Mouse (Mus musculus) lung, embryonic 14.5 days (tissue): ENCODE measurements around the gene Slc25a39. TPM values are rescaled to one million over a fixed set of nuclear protein-coding genes. Genes with fewer than 3 reads are reported as not detected.

Experiments used
- ATAC-seq: fragments of 200-750 bp; cut with Nextera tagmentation; 2 replicates; pipeline ENCODE4 v1.8.0; 2017; ENCODE audit warnings: mild to moderate bottlenecking, moderate TSS enrichment, moderate library complexity; ENCODE audit not compliant: insufficient read depth
- DNase-seq: peaks from one replicate; pipeline ENCODE4 v3.0.0-alpha.2; 2015
- H3K27ac ChIP-seq: fragments of 300-500 bp; sonication (generic); 2 replicates; pipeline ENCODE4 v1.5.1; 2014; ENCODE audit warnings: low read depth, mild to moderate bottlenecking, moderate library complexity
- H3K27me3 ChIP-seq: fragments of 300-500 bp; sonication (generic); 2 replicates; pipeline ENCODE4 v1.6.1; 2014; ENCODE audit warnings: low read length, control low read depth; ENCODE audit not compliant: insufficient read depth
- H3K36me3 ChIP-seq: fragments of 300-500 bp; sonication (generic); 2 replicates; pipeline ENCODE4 v1.6.1; 2014; ENCODE audit warnings: control low read depth; ENCODE audit not compliant: insufficient read depth
- H3K4me1 ChIP-seq: fragments of 300-500 bp; sonication (generic); 2 replicates; pipeline ENCODE4 v1.6.1; 2014; ENCODE audit warnings: antibody characterized with exemption, control low read depth; ENCODE audit not compliant: insufficient read depth
- H3K4me2 ChIP-seq: fragments of 300-500 bp; sonication (generic); 2 replicates; pipeline ENCODE4 v1.6.1; 2014; ENCODE audit warnings: mild to moderate bottlenecking
- H3K4me3 ChIP-seq: fragments of 300-500 bp; sonication (generic); 2 replicates; pipeline ENCODE4 v1.5.1; 2014; ENCODE audit warnings: low read depth, low read length
- H3K9ac ChIP-seq: fragments of 300-500 bp; sonication (generic); 2 replicates; pipeline ENCODE4 v1.6.1; 2014
- H3K9me3 ChIP-seq: fragments of 300-500 bp; sonication (generic); 2 replicates; pipeline ENCODE4 v1.6.1; 2016; ENCODE audit warnings: low read depth, low read length, control low read depth
- CTCF ChIP-seq: IDR thresholded peaks from 2 replicates; pipeline ENCODE4 v1.5.1; 2016; ENCODE audit warnings: antibody characterized with exemption, low read depth
- whole genome bisulfite sequencing: fragments of 180-500 bp; shearing (Covaris S2); extraction: QIAGEN DNeasy Blood & Tissue Kit; methylation state at CpG from one replicate; pipeline ENCODE4 v1.1.7; 2014; 5-methylcytosine and 5-hydroxymethylcytosine counted together
- polyA plus RNA-seq: library from polyadenylated mRNA; unstranded; fragments of >200 nt; fragmentation: Nextera tagmentation; extraction: Ambion mirVana; gene quantifications from 2 replicates; pipeline ENCODE4 v1.2.1, GENCODE M21; 2014

Gene Slc25a39
- polyA plus RNA-seq, 1 experiment from 2014 or later: 244 TPM

DNA sequence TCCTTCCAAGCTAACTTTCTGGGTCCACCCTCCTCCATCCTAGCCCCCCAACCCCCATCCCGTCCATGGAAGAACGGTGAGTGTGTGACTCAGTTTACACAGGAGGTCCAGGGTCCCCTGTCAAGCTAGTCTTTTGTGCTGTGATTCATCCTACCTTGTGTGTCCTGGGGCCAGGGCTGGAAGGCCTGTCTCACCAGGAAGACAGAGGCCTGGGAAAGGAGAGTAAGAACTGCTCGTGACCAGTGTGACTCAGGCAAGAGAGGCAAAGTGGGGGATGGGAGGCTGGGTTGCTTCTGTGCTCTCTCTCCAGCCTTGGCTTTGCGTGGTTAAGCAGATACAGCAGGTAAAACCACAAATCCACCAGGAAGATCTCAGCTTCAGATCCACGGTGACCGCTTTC is 16.9 kb upstream of the Slc25a39 start:
- no peaks in the 10 kb centered on the region for H3K4me1 ChIP-seq
- WGBS: 71% methylated on average over 6 of the region's 6 CpGs

DNA sequence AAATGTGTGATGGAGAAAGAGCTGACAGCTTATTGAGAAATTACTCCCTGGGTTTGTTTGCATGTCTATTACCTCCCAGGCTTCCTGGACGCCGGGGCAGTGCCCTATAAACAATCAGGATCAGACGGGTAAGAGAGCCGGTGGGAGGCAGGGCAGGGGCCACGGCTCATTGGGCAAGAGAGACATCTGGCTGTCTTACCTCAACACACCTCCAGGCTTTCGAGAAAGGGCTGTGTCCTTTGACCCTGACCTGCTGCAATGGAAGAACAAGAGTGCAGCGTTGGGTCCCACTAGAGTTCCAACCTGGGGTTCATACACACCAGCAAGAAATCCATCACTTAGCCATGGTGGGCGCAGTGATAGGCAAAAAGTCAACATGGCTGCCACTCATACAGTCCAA is 13.8 kb upstream of the Slc25a39 start:
- H3K36me3 ChIP-seq: no peaks in the 10 kb centered on the region
- no peaks in the 10 kb centered on the region for H3K4me1 ChIP-seq
- no peaks in the 10 kb centered on the region for H3K9me3 ChIP-seq
- H3K27me3 ChIP-seq: no peaks in the 10 kb centered on the region
- no peak overlapping the region for H3K4me2 ChIP-seq
- no peak overlapping the region for H3K4me3 ChIP-seq
- no peak for TF ChIP-seq CTCF
- WGBS: 45% methylated on average over 8 of the region's 8 CpGs
- H3K9ac ChIP-seq: no peak overlapping the region
- no peak for DNase-seq
- no peak overlapping the region for H3K27ac ChIP-seq
- no peak for ATAC-seq

More for the DNA sequence above, 16.9 kb upstream of the Slc25a39 start:
- Histone ChIP-seq H3K4me3 (no peak overlapping the region), H3K27ac (no peak overlapping the region), H3K36me3 (no peaks in the 10 kb centered on the region), H3K9me3 (no peaks in the 10 kb centered on the region), H3K9ac (no peak overlapping the region), H3K27me3 (no peaks in the 10 kb centered on the region), H3K4me2 (no peak overlapping the region)
- TF ChIP-seq CTCF: no peak
- no peak for ATAC-seq
- DNase-seq: no peak

DNA sequence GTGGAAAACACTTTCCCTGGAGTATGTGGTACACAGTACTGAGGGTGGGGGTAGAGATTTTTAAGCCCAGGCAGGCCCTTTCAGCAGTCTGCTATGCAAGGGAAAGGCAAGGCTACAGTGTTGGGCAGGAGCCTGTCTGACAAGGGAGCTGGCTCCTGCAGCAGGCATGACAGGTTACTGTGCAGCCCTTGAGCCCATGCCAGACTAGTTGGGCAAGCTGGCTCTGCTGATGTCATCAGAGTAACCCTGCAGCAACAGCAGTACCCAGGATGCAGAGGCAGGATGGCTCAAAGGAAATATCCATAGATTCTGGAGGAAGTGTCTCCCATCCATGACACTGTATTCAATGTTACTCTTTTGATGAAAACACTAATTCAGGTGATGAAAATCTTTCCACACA is 11.1 kb upstream of the Slc25a39 start:
- Histone ChIP-seq H3K27ac (no peak overlapping the region), H3K4me2 (no peak overlapping the region), H3K27me3 (no peaks in the 10 kb centered on the region), H3K4me1 (no peaks in the 10 kb centered on the region), H3K9ac (no peak overlapping the region), H3K36me3 (no peaks in the 10 kb centered on the region), H3K4me3 (no peak overlapping the region), H3K9me3 (no peaks in the 10 kb centered on the region)
- TF ChIP-seq CTCF: no peak
- DNase-seq: no peak
- no peak for ATAC-seq

DNA sequence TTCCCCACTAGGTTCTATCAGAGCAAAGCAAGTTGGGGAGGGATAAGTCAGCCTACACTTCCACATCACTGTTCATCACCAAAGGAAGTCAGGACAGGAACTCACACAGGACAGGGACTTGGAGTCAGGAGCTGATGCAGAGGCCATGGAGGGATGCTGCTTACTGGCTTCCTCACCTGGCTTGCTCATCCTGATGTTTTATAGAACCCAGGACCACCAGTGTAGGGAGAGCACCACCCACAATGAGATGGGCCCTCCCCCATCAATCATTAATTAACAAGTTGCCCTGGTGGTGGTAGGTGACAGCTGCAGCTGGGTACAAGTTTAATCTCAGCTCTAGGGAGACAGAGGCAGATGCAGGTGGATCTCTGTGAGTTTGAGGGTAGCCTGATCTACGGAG is 9.4 kb upstream of the Slc25a39 start:
- Histone ChIP-seq H3K9ac (no peak overlapping the region; the same call in 1 of the 2 replicates), H3K36me3 (no peaks in the 10 kb centered on the region), H3K9me3 (no peaks in the 10 kb centered on the region), H3K27ac (no peak overlapping the region), H3K27me3 (no peaks in the 10 kb centered on the region), H3K4me2 (no peak overlapping the region), H3K4me3 (no peak overlapping the region), H3K4me1 (no peaks in the 10 kb centered on the region)
- ATAC-seq: no peak
- no peak for DNase-seq
- no peak for TF ChIP-seq CTCF
- 81% methylated on average over 1 of the region's 1 CpGs for WGBS

DNA sequence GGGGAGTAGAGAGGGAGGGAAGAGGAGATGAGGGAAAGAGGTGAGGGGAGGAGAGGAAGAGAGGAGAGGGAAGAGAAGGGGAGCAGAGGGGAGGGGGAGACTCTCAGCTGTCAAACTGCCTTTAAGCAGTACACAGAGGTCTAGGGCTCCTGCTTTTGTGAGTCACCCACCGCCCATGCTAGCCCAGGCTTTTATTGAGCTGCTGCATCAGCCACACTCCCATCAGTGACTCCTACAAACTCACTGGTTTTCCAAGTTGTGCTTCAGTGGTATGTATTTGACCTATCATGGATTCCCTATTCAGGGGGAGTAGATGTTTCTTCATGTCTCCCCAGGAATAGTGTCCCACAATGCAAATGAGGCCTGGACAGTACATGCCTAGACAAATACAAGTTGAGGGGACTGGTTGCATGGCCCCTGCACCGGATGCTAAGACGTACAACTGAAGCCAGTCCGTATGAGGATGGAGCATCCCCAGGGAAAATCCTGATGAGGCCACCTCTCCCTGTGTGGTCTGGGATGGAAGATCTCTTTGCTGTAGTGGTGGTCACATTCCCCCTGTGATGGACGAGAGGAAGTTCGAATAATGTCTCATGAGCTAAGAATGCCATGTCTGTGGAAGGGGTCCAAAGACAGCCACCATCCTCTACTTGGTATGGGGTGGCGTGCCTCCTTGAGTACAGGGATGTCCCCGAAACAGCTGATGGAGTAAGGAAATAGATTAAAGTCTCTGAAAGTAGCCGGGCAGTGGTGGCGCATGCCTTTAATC is 7.5 kb upstream of the Slc25a39 start:
- H3K27me3 ChIP-seq: no peaks in the 10 kb centered on the region

DNA sequence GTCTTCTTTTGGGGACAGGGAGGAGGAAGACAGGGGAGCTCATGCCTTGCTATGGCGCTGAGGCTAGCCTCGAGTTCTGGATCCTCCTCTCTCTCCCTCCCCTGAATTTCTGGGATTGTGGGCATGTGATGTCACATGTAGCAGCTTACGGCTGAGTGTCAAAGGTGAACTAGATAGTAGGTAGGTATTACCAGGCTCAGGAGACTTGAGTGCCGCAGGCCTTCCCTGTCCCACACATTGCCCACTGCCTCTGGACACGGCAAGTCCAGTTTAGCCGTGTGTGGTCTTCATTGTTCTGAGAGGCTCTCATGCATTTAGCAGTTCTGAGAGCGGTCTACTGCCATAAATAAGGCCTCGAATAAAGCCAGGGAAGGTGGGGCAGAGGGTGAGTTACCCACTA is 5.3 kb upstream of the Slc25a39 start:
- H3K4me1 ChIP-seq: no peaks in the 10 kb centered on the region
- DNase-seq: no peak

More for the DNA sequence above, 7.5 kb upstream of the Slc25a39 start:
- ATAC-seq (no peak), DNase-seq (no peak)
- H3K4me1 ChIP-seq: no peaks in the 10 kb centered on the region
- H3K4me2 ChIP-seq: no peak overlapping the region
- no peak for TF ChIP-seq CTCF
- no peak overlapping the region for H3K4me3 ChIP-seq
- H3K27ac ChIP-seq: no peak overlapping the region
- 56% methylated on average over 10 of the region's 10 CpGs for WGBS
- H3K9me3 ChIP-seq: no peaks in the 10 kb centered on the region
- no peaks in the 10 kb centered on the region for H3K36me3 ChIP-seq
- H3K9ac ChIP-seq: no peak overlapping the region

DNA sequence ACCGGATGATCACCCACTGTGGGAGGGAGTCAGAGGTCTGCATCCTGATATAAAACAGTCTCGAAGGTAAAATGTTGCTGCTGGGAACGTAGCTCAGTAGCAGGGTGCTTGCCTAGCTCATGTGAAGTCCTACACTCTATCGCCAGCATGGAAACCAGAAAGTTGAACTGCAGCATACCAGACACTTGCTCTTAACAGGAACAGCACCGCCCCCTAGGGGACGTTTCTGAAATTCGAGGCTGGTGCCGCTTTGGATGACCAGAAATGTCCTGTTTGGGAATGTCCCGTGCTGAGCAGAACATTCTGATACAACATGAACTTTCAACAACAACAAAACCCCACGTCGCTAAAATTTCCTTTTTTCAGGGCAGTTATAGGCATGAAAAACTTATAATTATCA is 4.0 kb upstream of the Slc25a39 start:
- peak; percentile 92 for TF ChIP-seq CTCF
- H3K4me3 ChIP-seq: no peak overlapping the region
- H3K36me3 ChIP-seq: no peaks in the 10 kb centered on the region
- DNase-seq (peak; percentile 99), ATAC-seq (no peak; the same call in 1 of the 2 replicates)
- no peaks in the 10 kb centered on the region for H3K9me3 ChIP-seq
- H3K27me3 ChIP-seq: no peaks in the 10 kb centered on the region
- H3K4me2 ChIP-seq: 0 out of 2 replicates have a peak overlapping the region, but pooled peaks have one; percentile 23
- 5% methylated on average over 11 of the region's 11 CpGs for WGBS
- no peak overlapping the region; the same call in 1 of the 2 replicates for H3K27ac ChIP-seq
- H3K9ac ChIP-seq: no peak overlapping the region
- H3K4me1 ChIP-seq: no peaks in the 10 kb centered on the region

More for the DNA sequence above, 5.3 kb upstream of the Slc25a39 start:
- Histone ChIP-seq H3K4me3 (no peak overlapping the region), H3K36me3 (no peaks in the 10 kb centered on the region), H3K9me3 (no peaks in the 10 kb centered on the region), H3K4me2 (no peak overlapping the region), H3K27ac (no peak overlapping the region), H3K27me3 (no peaks in the 10 kb centered on the region), H3K9ac (no peak overlapping the region)
- 74% methylated on average over 8 of the region's 8 CpGs for WGBS
- no peak for ATAC-seq
- no peak for TF ChIP-seq CTCF
